Mouse (Mus musculus) liver, postnatal 0 days (tissue): ENCODE data around the gene Krt83. TPM values are rescaled to one million over a fixed set of nuclear protein-coding genes. Genes with fewer than 3 reads are reported as not detected.
A peak's percentile ranks its signal among the peaks of the same experiment; 100 is the strongest.

Source experiments
- ATAC-seq: fragments of 200-750 bp; cut with Nextera tagmentation; 2 replicates; pipeline ENCODE4 v1.8.0; 2017; ENCODE audit warnings: mild to moderate bottlenecking, moderate library complexity
- DNase-seq: peaks from one replicate; pipeline ENCODE4 v3.0.0-alpha.2; 2016
- H3K27ac ChIP-seq: fragments of 300-500 bp; sonication (generic); 2 replicates; pipeline ENCODE4 v1.5.1; 2014; ENCODE audit warnings: antibody characterized with exemption, moderate library complexity, mild to moderate bottlenecking, low read depth
- H3K27me3 ChIP-seq: fragments of 300-500 bp; sonication (generic); 2 replicates; pipeline ENCODE4 v1.6.1; 2014; ENCODE audit warnings: low read length, control low read depth, mixed read lengths; ENCODE audit not compliant: insufficient read depth
- H3K36me3 ChIP-seq: fragments of 300-500 bp; sonication (generic); replicated peaks from 2 replicates; pipeline ENCODE4 v1.6.1; 2014; ENCODE audit warnings: mild to moderate bottlenecking, control low read depth, low read length, moderate library complexity, mixed read lengths; ENCODE audit not compliant: insufficient read depth
- H3K4me1 ChIP-seq: fragments of 300-500 bp; sonication (generic); 2 replicates; pipeline ENCODE4 v1.6.1; 2014; ENCODE audit warnings: antibody characterized with exemption, mild to moderate bottlenecking, control low read depth; ENCODE audit not compliant: insufficient read depth
- H3K4me2 ChIP-seq: fragments of 300-500 bp; sonication (generic); 2 replicates; pipeline ENCODE4 v1.6.1; 2014; ENCODE audit warnings: low read depth, mild to moderate bottlenecking, low read length, moderate library complexity, mixed read lengths
- H3K4me3 ChIP-seq: fragments of 300-500 bp; sonication (generic); 2 replicates; pipeline ENCODE4 v1.5.1; 2014; ENCODE audit warnings: low read depth, low read length
- H3K9ac ChIP-seq: fragments of 300-500 bp; sonication (generic); replicated peaks from 2 replicates; pipeline ENCODE4 v1.6.1; 2014; ENCODE audit warnings: mild to moderate bottlenecking, moderate library complexity
- H3K9me3 ChIP-seq: fragments of 300-500 bp; sonication (generic); 2 replicates; pipeline ENCODE4 v1.6.1; 2016; ENCODE audit warnings: mild to moderate bottlenecking, control low read depth, low read length, mixed read lengths
- CTCF ChIP-seq: sonication (generic); IDR thresholded peaks from 2 replicates; pipeline ENCODE4 v1.5.1; 2016; ENCODE audit warnings: antibody characterized with exemption, low read depth
- EP300 ChIP-seq: IDR thresholded peaks from 2 replicates; pipeline ENCODE4 v1.6.1; 2016; ENCODE audit warnings: antibody characterized with exemption, low read depth, mild to moderate bottlenecking
- WGBS: fragments of 180-500 bp; shearing (Covaris S2); extraction: QIAGEN DNeasy Blood & Tissue Kit; methylation state at CpG from one replicate; pipeline ENCODE4 v1.1.7; 2014; ENCODE audit not compliant: insufficient replicate concordance; 5-methylcytosine and 5-hydroxymethylcytosine counted together
- polyA plus RNA-seq: library from polyadenylated mRNA; unstranded; fragments of >200 nt; fragmentation: Nextera tagmentation; extraction: Ambion mirVana; gene quantifications from 2 replicates; pipeline ENCODE4 v1.2.1, GENCODE M21; 2015

Gene Krt83
- polyA plus RNA-seq, 1 experiment from 2014 or later: 0.58 TPM

- 67% methylated on average over 16 of the region's 16 CpGs for WGBS
- no peak overlapping the region for H3K4me3 ChIP-seq
- no peaks in the 10 kb centered on the region for H3K36me3 ChIP-seq
- TF ChIP-seq CTCF (no peak), EP300 (no peak)
- no peak overlapping the region for H3K27ac ChIP-seq
- 0 out of 2 replicates have a peak, but pooled peaks cover 2% of the 10 kb centered on the region for H3K9me3 ChIP-seq
- no peak for ATAC-seq
- no peak overlapping the region for H3K4me2 ChIP-seq
- DNase-seq: no peak
- H3K4me1 ChIP-seq: no peaks in the 10 kb centered on the region
- no peak overlapping the region for H3K9ac ChIP-seq
- no peaks in the 10 kb centered on the region for H3K27me3 ChIP-seq
These were observed 32.9 kb downstream of the Krt83 start for GRCm38 (mm10) chr15:101458361-101458930.

- Histone ChIP-seq H3K4me3 (no peak overlapping the region), H3K4me2 (no peak overlapping the region), H3K27ac (no peak overlapping the region), H3K36me3 (no peaks in the 10 kb centered on the region), H3K9ac (no peak overlapping the region), H3K4me1 (peaks cover 2% of the 10 kb centered on the region; the same call in 1 of the 2 replicates), H3K27me3 (no peaks in the 10 kb centered on the region), H3K9me3 (0 out of 2 replicates have a peak, but pooled peaks cover 2% of the 10 kb centered on the region)
- DNase-seq (no peak), ATAC-seq (no peak)
- no peak for TF ChIP-seq EP300
- TF ChIP-seq CTCF: peak; percentile 15; the same call in 1 of the 2 replicates
- WGBS: 82% methylated on average over 6 of the region's 6 CpGs
These were observed 35.4 kb downstream of the Krt83 start for GRCm38 (mm10) chr15:101455891-101456290.

- WGBS: 65% methylated on average over 2 of the region's 2 CpGs
- no peak for DNase-seq
- no peak for TF ChIP-seq EP300
- no peak for TF ChIP-seq CTCF
These were observed 36.0 kb downstream of the Krt83 start for GRCm38 (mm10) chr15:101455292-101455691.

GRCm38 (mm10) chr15:101454774-101455173, 36.5 kb downstream of the Krt83 start:
- no peak overlapping the region for H3K27ac ChIP-seq
- no peak overlapping the region for H3K4me2 ChIP-seq
- ATAC-seq (no peak), DNase-seq (no peak)
- no peak overlapping the region for H3K9ac ChIP-seq
- 0 out of 2 replicates have a peak, but pooled peaks cover 2% of the 10 kb centered on the region for H3K9me3 ChIP-seq
- H3K4me1 ChIP-seq: peaks cover 2% of the 10 kb centered on the region; the same call in 1 of the 2 replicates
- 74% methylated on average over 8 of the region's 8 CpGs for WGBS
- H3K27me3 ChIP-seq: no peaks in the 10 kb centered on the region
- no peaks in the 10 kb centered on the region for H3K36me3 ChIP-seq
- TF ChIP-seq EP300 (no peak), CTCF (no peak)
- H3K4me3 ChIP-seq: no peak overlapping the region

More at GRCm38 (mm10) chr15:101455292-101455691, 36.0 kb downstream of the Krt83 start:
- Histone ChIP-seq H3K9me3 (0 out of 2 replicates have a peak, but pooled peaks cover 2% of the 10 kb centered on the region), H3K36me3 (no peaks in the 10 kb centered on the region), H3K27me3 (no peaks in the 10 kb centered on the region), H3K4me1 (peaks cover 2% of the 10 kb centered on the region; the same call in 1 of the 2 replicates), H3K27ac (no peak overlapping the region), H3K9ac (no peak overlapping the region), H3K4me3 (no peak overlapping the region), H3K4me2 (no peak overlapping the region)
- no peak for ATAC-seq

GRCm38 (mm10) chr15:101453093-101453736, 38.1 kb downstream of the Krt83 start:
- Histone ChIP-seq H3K4me2 (no peak overlapping the region), H3K36me3 (no peaks in the 10 kb centered on the region), H3K27me3 (no peaks in the 10 kb centered on the region), H3K9me3 (0 out of 2 replicates have a peak, but pooled peaks cover 2% of the 10 kb centered on the region), H3K9ac (no peak overlapping the region), H3K4me1 (peaks cover 2% of the 10 kb centered on the region; the same call in 1 of the 2 replicates), H3K4me3 (no peak overlapping the region), H3K27ac (no peak overlapping the region)
- ATAC-seq: peak; percentile 69; the same call in 1 of the 2 replicates
- WGBS: 5% methylated on average over 13 of the region's 13 CpGs
- peak; percentile 82 for DNase-seq
- TF ChIP-seq EP300 (no peak), CTCF (peak; percentile 75)

- ATAC-seq (no peak), DNase-seq (no peak)
- Histone ChIP-seq H3K4me3 (no peak within 1 kb of the TSS), H3K27me3 (no peaks in the 10 kb centered on the region), H3K4me2 (no peak within 1 kb of the TSS), H3K9ac (no peak within 1 kb of the TSS), H3K27ac (no peak within 1 kb of the TSS), H3K9me3 (no peaks in the 10 kb centered on the region), H3K4me1 (no peaks in the 10 kb centered on the region), H3K36me3 (no peaks in the 10 kb centered on the region)
- 69% methylated on average over 2 of the region's 2 CpGs for WGBS
- TF ChIP-seq CTCF (no peak), EP300 (no peak)
These were observed 43.9 kb downstream of the Krt83 start, which contains the start of gene Krt88 for GRCm38 (mm10) chr15:101447444-101447843. Krt88 (plus strand) TSS chr15:101447744.
